Mouse (Mus musculus): Measurements from ENCODE around the gene Dyrk1a.

- no peak for TF ChIP-seq CTCF (conservative IDR thresholded peaks at IDR 0.05 in 1 of 2, IDR thresholded peaks at IDR 0.05 in 1 of 2; ENCODE audit: low read depth in 2 of 2, low read length in 2 of 2)
- TF ChIP-seq ZC3H11A (IDR thresholded peaks at IDR 0.05; ENCODE audit: low read depth, low read length) = no peak
- no peak for TF ChIP-seq CHD1 (IDR thresholded peaks at IDR 0.05; ENCODE audit: low read depth, low read length)
- no peak for TF ChIP-seq EP300 (IDR thresholded peaks at IDR 0.05; ENCODE audit: low read length)
- TF ChIP-seq BHLHE40 (IDR thresholded peaks at IDR 0.05; ENCODE audit: low read depth, low read length) = no peak
- TF ChIP-seq USF1 (IDR thresholded peaks at IDR 0.05; ENCODE audit: low read depth, low read length) = no peak
- no peak for TF ChIP-seq POLR2A (IDR thresholded peaks at IDR 0.05; ENCODE audit: low read depth, low read length)
- no peak for TF ChIP-seq ZNF384 (IDR thresholded peaks at IDR 0.05; ENCODE audit: low read depth, low read length)
- no peak for TF ChIP-seq TCF12 (IDR thresholded peaks at IDR 0.05; ENCODE audit: low read depth, low read length)
- TF ChIP-seq RCOR1 (conservative IDR thresholded peaks at IDR 0.05; ENCODE audit: low read depth, low read length) = no peak
- no peak for TF ChIP-seq JUND (conservative IDR thresholded peaks at IDR 0.05; ENCODE audit: low read depth, low read length)
- TF ChIP-seq IRF4 (IDR thresholded peaks at IDR 0.05; ENCODE audit: low read depth, low read length) = no peak
- TF ChIP-seq MAFK (IDR thresholded peaks at IDR 0.05; ENCODE audit: insufficient replicate concordance, low read length) = no peak
- TF ChIP-seq NRF1 (IDR thresholded peaks at IDR 0.05; ENCODE audit: low read depth, low read length) = no peak
Measured at GRCm38 (mm10) chr16:94540140-94540539, 29.7 kb upstream of the Dyrk1a start.
